8 mouse cellular contexts compared by ENCODE assay signal in the genomic region with DNA sequence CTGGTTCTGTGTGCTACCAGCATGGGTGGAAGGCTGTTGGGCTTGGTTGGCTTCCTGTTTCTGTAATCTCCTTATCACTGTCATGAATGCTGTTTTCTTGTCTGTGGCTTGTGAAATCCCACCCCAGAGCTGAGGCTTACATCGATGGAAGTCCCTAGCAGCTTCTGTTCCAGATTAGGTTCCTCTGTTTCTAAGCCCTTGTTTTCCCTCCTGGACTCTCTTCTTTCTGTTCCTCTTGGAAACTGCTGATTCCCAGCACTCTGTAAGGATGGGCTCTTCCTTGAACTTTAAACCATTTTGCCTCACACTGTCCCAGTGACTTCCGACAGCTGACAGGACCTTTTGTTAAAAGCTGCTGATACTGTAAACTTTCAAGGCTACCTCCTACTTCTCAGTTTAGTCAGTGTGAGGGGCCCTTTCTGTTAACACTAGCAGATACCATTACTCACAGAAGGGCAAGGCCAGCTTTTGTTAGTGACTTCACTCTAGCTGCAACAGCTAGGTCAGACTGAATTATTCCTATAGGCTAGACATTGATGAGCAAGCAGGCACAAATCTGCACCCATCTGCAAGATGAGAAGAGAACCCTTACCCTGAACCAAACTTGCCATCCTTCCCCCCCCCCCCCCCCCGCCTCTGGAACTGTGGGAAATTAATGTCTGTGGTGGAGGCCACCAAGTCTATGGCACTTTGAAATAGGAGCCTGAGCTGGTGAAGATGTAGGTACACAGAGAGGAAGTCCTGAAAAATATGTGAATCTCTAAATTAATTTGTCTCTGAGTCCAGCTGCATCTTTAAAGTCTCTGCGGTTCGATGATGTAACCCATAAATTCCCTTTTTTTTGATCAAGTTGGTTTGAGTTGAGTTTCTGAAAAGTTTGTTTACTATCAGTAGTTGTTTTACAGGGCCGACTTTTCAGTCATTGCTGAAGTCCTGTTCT. TPM values are rescaled to one million over a fixed set of nuclear protein-coding genes. Genes with fewer than 3 reads are reported as not detected.
DNase-seq lines count a peak whose midpoint lies in the region; ATAC-seq and TF ChIP-seq lines count a peak whose summit lies in the region.
"Had no signal": no experiment of that assay in that cellular context is flagged by ENCODE, and none has a peak within 500 bp of the region (broad histone marks: within the 10 kb centered on the region; RNA-seq: fewer than 3 reads in every experiment).

No protein-coding gene starts in this region.

- no peaks in the 10 kb centered on the region for H3K36me3 ChIP-seq in spleen, adult 2 months (ENCODE audit: control insufficient read depth, insufficient read depth, low read length)
- no peaks in the 10 kb centered on the region for H3K36me3 ChIP-seq in liver, embryonic 16.5 days (ENCODE audit: control insufficient read depth, insufficient read depth)
- H3K36me3 ChIP-seq: heart, embryonic 15.5 days had no signal

- TF ChIP-seq POLR2A in spleen, adult 2 months (IDR thresholded peaks at IDR 0.05; ENCODE audit: low read depth, low read length) = no peak

- DNase-seq in spleen, adult 2 months (ENCODE audit: low read depth in 1 of 2, low spot score in 2 of 2) = peak in 1 of 2 experiments; percentile 19
- DNase-seq in spleen, adult 18-20 months = no peak
- DNase-seq in thymus, postnatal 4 days = peak; percentile 38
- no peak for DNase-seq in frontal cortex, postnatal 36 days (ENCODE audit: low spot score in 2 of 2)
- no peak for DNase-seq in kidney, adult 8-10 months

- H3K27ac ChIP-seq in spleen, adult 2 months (ENCODE audit: insufficient read depth, low read length) = peak overlapping the region; percentile 66
- H3K27ac ChIP-seq in brown adipose tissue, adult 24 weeks (replicated peaks; ENCODE audit: low read depth, low read length) = peak overlapping the region; percentile 74
- H3K27ac ChIP-seq in liver, embryonic 16.5 days (ENCODE audit: low read length) = peak overlapping the region; percentile 60
- H3K27ac ChIP-seq: heart, embryonic 15.5 days had no signal

- peaks cover 27% of the 10 kb centered on the region; the same call in 1 of the 2 replicates for H3K4me1 ChIP-seq in spleen, adult 2 months (ENCODE audit: control insufficient read depth, insufficient read depth, insufficient read length)
- peaks cover 17% of the 10 kb centered on the region; the same call in 1 of the 2 replicates for H3K4me1 ChIP-seq in brown adipose tissue, adult 24 weeks (ENCODE audit: control insufficient read depth, insufficient read depth, insufficient read length, low read length)
- peaks cover 38% of the 10 kb centered on the region for H3K4me1 ChIP-seq in liver, embryonic 16.5 days (ENCODE audit: control insufficient read depth, low read depth, low read length)

- no peak overlapping the region for H3K4me2 ChIP-seq in liver, embryonic 16.5 days (ENCODE audit: low read depth, low read length)
- H3K4me2 ChIP-seq: heart, embryonic 15.5 days had no signal

- no peak overlapping the region for H3K9ac ChIP-seq in liver, embryonic 16.5 days (ENCODE audit: low read depth, low read length)
- H3K9ac ChIP-seq: heart, embryonic 15.5 days had no signal

- no peak overlapping the region for H3K4me3 ChIP-seq in spleen, adult 2 months (ENCODE audit: extremely low read depth, insufficient read depth, insufficient read length)
- no peak overlapping the region for H3K4me3 ChIP-seq in brown adipose tissue, adult 24 weeks (ENCODE audit: insufficient read depth, low read depth, low read length)
- no peak overlapping the region for H3K4me3 ChIP-seq in liver, embryonic 16.5 days (ENCODE audit: low read depth, low read length)
- H3K4me3 ChIP-seq: heart, embryonic 15.5 days had no signal

- 42% methylated on average over 6 of the region's 6 CpGs for WGBS in spleen, adult 2 months
- WGBS in liver, embryonic 16.5 days (ENCODE audit: insufficient replicate concordance) = 37% methylated on average over 6 of the region's 6 CpGs

- ATAC-seq in liver, embryonic 16.5 days (ENCODE audit: low read depth) = peak; percentile 58

- no peaks in the 10 kb centered on the region for H3K27me3 ChIP-seq in spleen, adult 2 months (ENCODE audit: control insufficient read depth, insufficient read depth, low read length)
- H3K27me3 ChIP-seq in liver, embryonic 16.5 days (ENCODE audit: control insufficient read depth, insufficient read depth, low read depth, low read length) = no peaks in the 10 kb centered on the region
- H3K27me3 ChIP-seq: heart, embryonic 15.5 days had no signal

- H3K9me3 ChIP-seq in liver, embryonic 16.5 days (replicated peaks; ENCODE audit: control insufficient read depth, low read length) = no peaks in the 10 kb centered on the region
- H3K9me3 ChIP-seq: heart, embryonic 15.5 days had no signal

- TF ChIP-seq CTCF in spleen, adult 2 months (IDR thresholded peaks at IDR 0.05; ENCODE audit: extremely low read depth, insufficient read depth, insufficient read length, insufficient replicate concordance) = no peak

RNA-seq across cellular contexts. Expression of a gene that starts 36.5 kb away (rescaled TPM):
- 4.2 and 4.4 TPM in 2 replicates for polyA plus RNA-seq in spleen, adult 2 months (2012; rRNA removed)
- polyA plus RNA-seq in brown adipose tissue, adult 24 weeks (2012; ENCODE audit: insufficient read depth, insufficient read length, missing spikeins) = 0.54 and 0.59 TPM in 2 replicates
- 2.9 and 3.5 TPM in 2 replicates for polyA plus RNA-seq in liver, embryonic 16.5 days (2015; fragmentation: Nextera tagmentation; extraction: Ambion mirVana)

RNA-seq across cellular contexts. Expression of a gene that starts 46.2 kb away (rescaled TPM):
- 0.41 and 0.53 TPM in 2 replicates for polyA plus RNA-seq in spleen, adult 2 months (2012; rRNA removed)
- not detected in 2 replicates for polyA plus RNA-seq in brown adipose tissue, adult 24 weeks (2012; ENCODE audit: insufficient read depth, insufficient read length, missing spikeins)
- 0.07 TPM in 1 of 2 replicates, not detected in the other for polyA plus RNA-seq in liver, embryonic 16.5 days (2015; fragmentation: Nextera tagmentation; extraction: Ambion mirVana)
- polyA plus RNA-seq: heart, embryonic 15.5 days had no signal
